Mouse (Mus musculus) spleen, adult 18-20 months (tissue): Measurements from ENCODE around the gene Efnb3.
A peak's percentile ranks its signal among the peaks of the same experiment; 100 is the strongest.
"Not testable (repeated sequence)": the region's sequence is repeated elsewhere in the genome, so short reads cannot be mapped to it uniquely, and the experiment has no call there.

Experiments
- DNase-seq, 2 experiments: peaks; one replicate each; pipeline ENCODE4 v3.0.0; 2022; ENCODE audit warnings: mixed read lengths in 2 of 2

The Efnb3 gene

DNA sequence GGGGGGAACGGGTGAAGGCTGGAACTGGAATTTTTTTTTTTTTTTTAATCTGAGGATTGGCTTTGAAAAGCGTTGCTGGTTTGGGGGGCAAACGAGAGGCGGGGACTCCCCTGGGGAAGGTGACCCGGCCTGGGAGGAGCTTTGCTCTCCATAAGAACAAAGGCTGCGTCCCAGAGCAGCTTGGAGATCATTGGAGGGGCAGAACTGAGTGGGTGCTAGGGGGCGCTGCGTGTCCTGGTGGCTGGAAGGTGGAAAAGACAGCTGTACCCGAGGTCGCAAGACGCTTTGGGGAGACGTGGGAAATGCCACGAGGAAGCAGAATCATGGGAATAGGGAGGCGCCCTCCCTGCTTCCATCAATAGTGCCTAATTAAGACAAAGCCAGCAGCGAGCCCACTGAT lies 12.9 kb downstream of the Efnb3 start:
- peak in 1 of 2 experiments; percentile 39 for DNase-seq

DNA sequence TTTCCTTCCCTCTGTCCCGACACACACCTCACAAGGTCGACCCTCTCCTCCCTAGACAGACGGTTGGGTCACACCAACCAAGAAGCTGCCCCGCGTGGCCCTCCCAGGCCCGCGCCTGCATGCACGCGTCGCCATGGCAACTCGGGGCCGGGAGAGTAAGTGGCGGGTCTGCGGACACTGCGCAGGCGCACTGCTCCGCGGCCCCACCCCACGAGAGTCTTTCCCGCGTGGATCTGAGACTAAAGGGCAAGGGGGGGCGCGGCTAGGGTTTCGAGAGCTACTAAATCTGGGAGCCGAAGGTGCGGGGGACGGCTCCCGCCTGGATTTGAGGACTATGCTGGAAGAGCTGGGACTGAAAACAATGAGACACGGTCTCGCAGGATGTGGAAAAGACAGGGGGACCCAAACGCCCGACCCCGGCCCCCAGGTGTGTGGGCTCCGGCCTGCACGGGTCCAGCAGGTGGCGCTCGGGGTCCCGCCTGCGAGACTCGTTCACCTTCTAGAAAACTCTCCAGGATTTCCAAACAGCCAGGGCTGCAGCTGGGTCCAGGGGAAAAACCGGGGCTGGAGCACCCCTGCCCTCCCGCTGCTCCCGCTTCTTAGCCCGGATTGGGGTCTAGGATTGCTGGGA lies 13.5 kb downstream of the Efnb3 start:
- peak; percentile 27 to 69 for DNase-seq

DNA sequence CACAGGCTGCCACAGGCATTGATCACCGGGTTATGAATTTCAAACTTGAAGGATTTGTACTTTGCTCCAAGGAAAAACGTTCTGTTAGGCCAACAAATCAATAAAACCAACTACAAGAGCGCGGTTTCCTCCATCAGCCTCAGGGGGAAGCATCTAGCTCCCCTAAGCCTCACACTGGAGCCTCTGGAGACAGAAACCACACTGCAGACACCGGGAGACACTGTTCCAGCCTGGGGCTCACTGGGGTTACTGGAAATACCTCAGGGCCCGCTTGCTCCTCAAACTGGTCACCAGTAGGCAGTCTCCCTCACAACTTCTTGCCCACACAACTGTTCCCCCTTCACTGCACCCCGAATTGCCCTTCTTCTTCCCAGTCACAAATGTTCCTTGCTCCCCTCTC lies 14.0 kb downstream of the Efnb3 start:
- no peak for DNase-seq

DNA sequence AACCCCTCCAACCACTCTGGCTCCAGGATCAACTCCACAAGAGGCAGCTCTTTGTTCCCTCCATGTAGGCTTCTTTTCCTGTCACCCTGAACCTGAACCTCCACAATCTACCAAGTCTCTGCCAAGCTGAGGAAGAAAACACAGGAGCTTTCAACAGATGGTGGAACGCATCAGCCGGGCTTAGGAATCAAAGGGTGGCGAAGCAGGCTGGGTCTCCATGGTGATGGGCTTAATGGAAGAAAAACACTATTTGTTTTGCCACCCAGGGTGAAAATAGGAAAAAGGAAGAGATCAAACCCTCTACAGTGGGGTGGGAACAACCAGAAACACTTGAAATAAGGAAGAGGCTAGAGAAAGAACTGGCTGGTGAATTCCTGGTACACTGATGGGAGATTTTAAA lies 16.4 kb downstream of the Efnb3 start:
- no peak for DNase-seq

DNA sequence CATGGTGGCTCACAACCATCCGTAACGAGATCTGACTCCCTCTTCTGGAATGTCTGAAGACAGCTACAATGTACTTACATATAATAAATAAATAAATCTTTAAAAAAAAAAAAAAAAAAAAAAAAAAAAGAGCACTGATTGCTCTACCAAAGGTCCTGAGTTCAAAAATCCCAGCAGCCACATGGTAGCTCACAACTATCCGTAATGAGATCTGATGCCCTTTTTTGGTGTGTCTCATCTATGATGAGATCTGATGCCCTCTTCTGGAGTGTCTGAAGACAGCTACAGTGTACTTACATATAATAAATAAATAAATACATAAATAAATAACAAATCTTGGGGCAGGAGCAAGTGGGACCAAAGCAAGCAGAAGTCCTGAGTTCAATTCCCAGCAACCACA lies 18.3 kb downstream of the Efnb3 start:
- DNase-seq, result not testable (repeated sequence)

DNA sequence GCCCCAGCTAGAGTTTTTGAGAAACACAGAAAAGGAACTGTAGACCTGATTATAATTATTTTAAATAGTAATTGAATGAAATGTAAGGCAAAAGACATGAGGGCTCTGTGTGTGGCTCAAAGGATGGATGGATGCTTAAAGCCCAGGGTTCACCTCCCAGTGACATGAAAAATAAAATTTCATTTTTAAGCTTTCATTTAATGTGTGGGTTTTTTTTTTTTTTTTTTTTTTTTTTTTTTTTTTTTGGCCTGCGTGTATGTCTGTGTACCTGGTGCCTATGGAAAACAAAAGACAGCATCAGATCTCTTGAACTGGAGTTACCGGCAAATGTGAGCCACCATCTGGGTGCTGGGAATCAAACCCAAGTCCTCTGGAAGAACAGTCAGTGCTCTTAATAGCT lies 19.3 kb downstream of the Efnb3 start:
- no peak for DNase-seq

DNA sequence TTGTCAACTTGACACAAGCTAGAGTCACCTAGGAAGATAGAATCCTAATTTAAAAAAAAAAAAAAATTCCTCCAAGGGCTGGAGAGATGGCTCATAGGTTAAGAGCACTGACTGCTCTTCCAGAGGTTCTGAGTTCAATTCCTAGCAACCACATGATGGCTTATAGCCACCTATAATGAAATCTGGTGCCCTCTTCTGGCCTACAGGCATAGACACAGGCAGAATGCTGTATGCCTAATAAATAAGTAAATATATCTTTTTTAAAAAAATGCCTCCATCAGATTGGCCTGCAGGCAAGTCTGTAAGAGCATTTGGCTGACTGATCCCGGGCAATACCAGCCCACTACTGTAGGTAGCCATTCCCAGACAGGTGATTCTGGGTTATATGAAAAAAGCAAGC lies 25.0 kb downstream of the Efnb3 start:
- DNase-seq, result no peak

DNA sequence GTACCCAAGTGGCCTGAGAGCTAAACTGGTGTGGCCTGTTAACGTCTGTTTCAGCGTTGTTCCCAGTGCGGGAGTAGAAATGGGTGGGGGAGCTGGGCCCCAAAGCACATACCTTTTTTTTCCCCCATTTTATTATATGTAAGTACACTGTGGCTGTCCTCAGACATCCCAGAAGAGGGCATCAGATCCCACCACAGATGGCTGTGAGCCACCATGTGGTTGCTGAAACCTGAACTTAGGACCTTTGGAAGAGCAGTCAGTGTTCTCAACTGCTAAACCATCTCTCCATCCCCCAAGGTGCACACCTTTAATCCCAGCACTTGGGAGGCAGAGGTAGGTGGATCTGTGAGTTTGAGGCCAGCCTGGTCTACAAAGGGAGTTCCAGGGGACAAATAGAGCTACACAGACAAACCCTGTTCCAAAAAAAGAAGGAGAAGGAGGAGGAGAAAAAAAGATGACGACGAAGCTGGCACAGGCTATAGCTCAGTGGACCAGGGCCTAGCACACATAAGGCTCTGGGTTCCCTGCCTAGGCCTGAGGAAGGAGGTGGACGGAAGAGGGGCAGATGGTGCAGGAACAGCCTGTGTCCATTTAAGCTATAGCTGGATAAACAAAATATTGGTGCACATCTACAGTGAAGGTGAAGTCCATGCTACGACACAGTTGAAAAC lies 27.4 kb downstream of the Efnb3 start:
- no peak for DNase-seq

DNA sequence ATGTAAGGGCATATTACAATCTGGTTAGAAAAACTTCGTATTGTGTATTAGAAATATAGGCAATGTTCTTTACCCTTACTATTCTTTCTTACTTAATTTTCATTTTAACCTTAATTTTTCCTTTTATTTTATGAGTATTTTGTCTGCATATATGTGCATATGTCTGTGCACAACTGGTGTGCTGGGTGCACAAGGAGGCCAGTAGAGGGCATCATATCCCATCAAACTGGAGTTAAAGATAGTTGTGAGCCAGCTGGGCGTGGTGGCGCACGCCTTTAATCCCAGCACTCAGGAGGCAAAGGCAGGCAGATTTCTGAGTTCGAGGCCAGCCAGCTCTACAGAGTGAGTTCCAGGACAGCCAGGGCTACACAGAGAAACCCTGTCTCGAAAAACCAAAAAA lies 29.2 kb downstream of the Efnb3 start:
- not testable (repeated sequence) for DNase-seq

DNA sequence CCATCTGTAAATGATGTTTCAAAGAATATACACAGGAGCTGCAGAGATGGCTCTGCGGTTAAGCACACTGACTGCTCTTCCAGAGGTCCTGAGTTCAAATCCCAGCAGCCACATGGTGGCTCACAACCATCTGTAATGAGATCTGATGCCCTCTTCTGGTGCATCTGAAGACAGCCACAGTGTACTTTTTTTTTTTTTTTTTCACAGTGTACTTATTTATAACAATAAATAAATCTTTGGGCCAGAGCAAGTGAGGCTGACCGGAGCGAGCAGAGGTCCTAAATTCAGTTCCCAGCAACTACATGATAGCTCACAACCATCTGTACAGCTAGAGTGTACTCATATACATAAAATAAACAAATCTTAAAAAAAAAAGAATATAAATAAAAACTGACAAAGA lies 29.7 kb downstream of the Efnb3 start:
- not testable (repeated sequence) for DNase-seq

DNA sequence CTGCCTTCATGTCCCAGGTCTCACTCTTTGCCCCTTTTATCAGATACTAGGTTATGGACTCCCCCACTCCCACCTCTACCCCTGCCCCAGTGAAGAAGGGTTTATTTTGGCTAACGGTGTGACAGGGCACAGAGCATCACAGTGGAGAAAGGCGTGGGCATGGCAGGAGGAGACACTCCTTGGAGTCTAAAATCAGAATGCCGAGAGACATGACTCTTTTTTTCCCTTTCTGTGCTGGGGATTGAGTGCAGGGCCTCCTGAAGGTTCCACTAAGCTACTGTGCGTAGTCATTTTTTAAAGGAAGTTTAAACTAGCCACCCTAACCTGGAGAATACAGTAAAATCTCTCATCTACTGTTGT lies 32.0 kb downstream of the Efnb3 start:
- no peak for DNase-seq

DNA sequence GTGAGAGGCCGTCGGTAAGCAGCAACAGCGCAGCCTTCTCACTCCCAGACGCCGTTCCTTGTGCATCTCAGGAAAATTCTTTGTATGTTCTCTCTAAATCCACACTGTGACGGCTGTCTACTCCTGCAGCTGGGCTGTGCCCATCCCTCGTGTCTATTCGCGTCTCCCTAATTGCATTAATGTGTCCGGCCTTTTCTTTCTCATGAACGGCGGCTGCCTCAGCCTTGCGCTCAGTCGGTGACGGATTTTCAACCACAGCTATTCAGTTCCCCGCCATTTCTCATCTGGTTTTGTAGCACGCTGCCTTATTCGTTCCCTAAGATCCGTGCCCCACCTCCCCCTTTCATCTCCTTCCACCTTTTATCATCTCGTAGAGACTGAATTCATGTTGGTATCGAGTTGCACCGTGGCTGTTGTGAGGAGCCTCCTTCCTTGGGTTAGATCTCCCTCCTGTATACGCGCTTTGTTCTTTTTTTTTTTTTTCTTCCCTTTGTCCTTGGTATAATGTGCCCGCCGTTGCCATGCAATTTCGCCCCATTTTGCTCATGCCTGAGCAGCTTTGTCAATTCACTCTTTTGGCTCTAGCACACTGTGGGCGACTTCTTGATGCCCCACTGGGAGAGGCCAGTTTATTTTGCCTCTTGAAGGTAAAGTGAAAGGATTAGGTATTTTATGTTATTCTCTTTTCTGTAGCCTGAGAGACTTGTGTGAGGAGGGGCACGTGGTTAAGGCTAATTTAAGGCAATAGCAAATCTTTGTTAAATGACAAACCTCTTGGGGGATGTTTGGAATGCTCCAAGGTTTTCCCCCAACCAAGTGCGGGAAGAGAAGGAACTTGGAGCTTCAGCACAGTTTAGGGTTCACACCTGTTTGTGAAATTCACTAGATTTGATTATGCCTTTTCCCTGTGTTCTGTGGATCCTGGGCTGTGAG lies 32.6 kb downstream of the Efnb3 start:
- no peak for DNase-seq

DNA sequence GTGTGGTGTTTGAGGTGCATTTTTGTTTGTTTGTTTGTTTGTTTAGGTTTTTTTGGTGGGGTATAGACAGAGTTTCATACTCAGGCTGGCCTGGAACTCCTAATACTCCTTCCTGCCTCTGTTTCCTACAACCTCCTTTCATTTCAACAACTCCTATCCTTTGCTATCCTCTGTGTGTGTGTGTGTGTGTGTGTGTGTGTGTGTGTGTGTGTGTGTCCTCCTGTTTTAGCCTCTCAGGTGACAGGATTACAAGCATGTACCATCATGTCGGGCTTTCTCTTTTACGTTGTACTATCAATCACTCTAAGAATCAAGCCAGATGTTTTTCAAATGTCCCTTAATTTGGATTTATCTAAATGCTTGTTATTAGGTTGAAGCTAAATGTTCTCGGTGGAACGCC lies 33.4 kb downstream of the Efnb3 start:
- DNase-seq, result no peak

DNA sequence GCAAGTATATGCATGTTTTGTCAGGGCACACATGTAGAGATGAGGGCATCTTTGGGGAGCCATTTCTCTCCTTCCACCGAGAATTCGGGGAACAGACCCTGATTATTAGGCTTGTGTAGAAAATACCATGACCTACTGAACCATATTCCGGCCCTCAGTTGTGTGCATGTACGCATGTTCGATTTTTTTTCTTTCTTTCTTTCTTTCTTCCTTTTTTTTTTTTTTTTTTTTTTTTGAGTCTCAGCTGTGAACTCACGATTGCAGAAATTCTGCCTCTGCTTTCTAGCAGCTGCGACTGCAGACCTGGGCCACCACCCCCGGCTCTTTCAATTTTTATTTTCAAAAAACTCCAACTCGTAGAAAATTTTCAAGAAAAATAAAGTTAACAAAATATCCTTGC lies 34.3 kb downstream of the Efnb3 start:
- no peak for DNase-seq

DNA sequence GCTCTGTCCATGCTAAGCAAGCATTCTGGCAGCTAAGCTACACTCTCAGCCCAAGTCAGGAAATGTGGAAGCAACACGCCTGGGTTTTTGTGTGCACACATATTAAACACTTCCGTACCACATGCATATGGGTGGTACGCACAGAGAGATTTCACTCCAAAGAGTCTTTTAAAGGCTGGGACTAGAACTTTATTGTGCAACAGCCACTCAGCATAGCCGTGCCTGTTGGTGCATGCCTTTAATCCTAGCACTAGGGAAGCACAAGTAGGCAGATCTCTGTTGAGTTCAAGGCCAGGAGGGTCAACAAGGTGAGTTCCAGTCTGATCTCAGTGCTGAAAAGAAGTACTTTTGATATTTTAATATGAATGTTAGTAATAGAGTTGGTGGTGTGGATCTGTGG lies 36.4 kb downstream of the Efnb3 start:
- DNase-seq, result no peak

DNA sequence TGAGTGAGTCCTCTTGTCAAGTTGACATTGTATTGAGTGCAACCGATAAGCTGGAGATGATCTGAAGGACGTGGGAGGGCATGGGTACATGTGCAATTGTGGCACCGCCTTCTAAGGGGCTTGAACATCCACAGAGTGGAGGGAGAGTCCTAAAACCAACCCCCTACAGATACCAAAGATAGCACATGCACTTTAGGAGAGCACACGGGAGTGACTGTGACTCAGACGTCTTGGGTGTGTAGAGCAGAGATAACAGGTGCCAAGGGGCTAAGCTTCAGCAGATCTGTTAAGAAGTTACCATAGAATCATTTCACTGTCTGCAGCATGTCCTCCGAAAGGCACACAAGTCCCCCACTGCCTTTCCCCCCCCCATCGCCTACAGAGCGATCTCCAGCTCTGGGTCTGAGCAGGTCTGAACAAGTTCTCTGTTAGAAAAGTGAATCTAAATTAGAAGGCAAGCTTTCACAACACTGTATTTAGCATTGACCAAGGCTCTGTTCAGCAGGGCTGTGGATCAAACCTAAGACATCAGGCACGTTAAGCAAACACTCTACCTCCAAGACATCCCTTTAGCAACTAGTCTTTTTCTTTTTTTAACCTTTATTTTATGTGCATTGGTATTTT lies 38.4 kb downstream of the Efnb3 start:
- no peak for DNase-seq

DNA sequence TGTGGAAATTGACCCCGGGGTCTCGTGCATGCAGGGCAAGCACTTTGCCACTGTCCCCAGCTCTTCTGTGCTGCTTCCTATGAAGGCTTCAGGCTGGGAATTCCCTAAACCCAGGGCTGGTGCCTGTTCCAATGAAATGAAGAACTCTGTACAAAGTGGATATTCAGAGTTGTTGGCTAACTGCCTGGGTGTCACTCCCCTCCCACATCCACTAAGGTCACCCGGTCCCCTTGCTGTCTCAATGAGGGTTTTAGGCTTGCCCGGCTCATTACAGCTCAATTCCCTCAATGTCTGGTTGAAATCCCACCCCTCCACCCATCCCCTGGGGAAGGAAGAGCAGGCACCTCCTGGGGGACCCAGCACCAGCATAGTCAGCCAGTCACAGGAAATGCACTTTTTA lies 40.0 kb downstream of the Efnb3 start:
- no peak for DNase-seq

DNA sequence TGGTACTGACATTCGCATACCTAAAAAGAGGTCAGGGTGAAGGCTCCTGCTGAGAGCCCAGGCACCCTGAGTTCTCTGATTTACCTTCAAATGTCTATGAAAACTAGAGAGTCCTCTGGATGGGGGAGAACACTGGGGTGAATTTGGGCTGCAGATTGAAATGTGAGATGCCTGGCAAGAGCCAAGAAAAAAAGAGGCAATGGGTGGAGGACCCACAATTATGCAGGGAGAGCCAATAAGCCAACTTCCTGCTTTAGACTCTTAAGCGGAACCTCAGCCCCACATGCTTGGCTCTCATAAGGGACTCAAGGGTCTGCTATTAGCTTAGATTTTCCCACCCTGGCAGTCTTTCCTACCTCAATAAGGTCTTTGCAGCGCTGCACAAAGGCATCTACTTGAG lies 43.3 kb downstream of the Efnb3 start:
- DNase-seq, result no peak

DNA sequence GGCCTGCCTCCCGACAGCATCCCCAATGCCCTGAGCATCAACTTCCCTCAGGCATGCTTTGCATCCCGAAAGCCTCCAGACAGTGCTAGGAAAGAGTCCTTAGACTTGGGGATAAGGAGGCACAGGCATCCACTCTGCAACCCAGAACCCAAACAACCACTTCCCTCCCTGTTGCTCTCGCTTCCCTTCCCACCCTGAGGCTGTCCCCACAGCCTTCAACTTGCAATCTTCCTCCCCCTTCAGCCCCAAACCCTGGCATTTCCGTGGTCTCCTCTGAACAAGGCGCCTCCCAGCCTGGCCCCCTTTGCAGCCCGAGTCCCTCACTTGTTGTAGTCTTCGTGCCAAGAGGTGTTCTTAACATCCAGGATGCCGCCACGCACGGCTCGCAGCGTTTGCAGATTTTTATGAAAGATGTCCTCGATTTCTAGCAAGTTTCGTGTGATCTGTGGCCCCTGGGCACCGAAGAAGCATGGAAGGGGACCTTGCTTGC lies 43.8 kb downstream of the Efnb3 start:
- no peak for DNase-seq

DNA sequence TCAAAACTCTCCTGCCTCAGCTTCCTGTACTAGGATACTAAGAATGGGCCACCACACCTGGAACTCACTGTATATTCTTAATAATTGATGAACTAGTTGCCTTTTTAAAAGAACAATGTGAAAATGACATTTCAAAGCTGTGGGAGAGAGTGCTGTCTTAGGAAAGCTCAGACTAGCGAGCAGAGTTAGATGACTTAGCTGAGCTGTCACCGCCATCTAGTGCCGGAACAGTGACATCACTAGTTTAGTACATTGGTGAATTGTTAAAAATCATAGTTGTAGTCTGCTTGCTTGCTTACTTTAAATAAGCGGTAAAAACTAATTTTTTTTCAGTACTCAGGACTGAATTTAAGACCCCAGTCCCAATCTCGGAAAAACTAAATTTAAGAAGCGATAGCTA lies 46.2 kb downstream of the Efnb3 start:
- peak in 1 of 2 experiments; percentile 44 for DNase-seq

DNA sequence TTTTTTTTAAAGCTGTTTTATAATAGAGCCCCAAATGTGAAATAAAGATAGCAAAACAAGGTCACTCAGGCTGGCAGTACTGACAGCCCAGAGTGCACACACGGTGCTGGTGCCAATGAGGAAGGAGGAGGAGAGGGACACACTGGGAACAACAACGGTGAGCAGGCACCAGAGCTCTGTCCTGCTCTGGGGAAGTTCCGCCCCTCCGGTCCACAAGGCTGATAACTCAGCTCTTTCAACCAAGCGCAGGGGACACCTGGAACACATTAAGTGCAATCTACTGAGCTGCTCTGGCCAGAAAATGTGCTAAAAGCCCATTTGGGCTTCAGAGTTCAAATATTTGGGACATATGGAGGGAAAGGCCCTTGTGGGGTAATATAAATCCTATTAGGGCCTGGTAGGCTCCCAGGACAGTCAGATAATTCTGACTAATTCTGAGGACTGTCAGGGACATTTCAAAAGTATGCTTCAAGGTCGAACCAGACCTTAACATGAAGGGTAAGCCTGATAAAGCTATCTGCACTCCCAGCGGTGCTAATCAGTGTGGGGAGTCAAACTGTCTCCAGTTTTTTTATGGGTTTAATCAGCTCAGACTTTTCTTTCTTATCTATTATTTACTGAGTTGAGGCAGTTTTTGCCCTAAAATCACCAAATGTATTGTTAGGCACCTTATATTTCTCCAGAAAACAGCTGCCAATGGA lies 49.1 kb downstream of the Efnb3 start:
- DNase-seq, result no peak
